Mouse (Mus musculus) ES-E14 (cell line): Measurements from ENCODE around the gene Rint1.

ENCODE experiments used
- CHD2 ChIP-seq: IDR thresholded peaks from 2 replicates; pipeline ENCODE4 v1.6.1; 2014; ENCODE audit warnings: mild to moderate bottlenecking, low read depth, low read length, inconsistent platforms
- HCFC1 ChIP-seq: IDR thresholded peaks from 2 replicates; pipeline ENCODE4 v1.6.1; 2012; ENCODE audit warnings: low read length, inconsistent platforms, borderline replicate concordance; ENCODE audit not compliant: insufficient read depth
- MAFK ChIP-seq: IDR thresholded peaks from 2 replicates; pipeline ENCODE4 v1.6.1; 2014; ENCODE audit warnings: mild to moderate bottlenecking, low read depth, low read length, inconsistent platforms; ENCODE audit not compliant: insufficient read depth
- ZC3H11A ChIP-seq: IDR thresholded peaks from 2 replicates; pipeline ENCODE4 v1.6.1; 2012; ENCODE audit warnings: low read depth, mild to moderate bottlenecking, inconsistent platforms, low read length, borderline replicate concordance
- ZNF384 ChIP-seq: IDR thresholded peaks from 2 replicates; pipeline ENCODE4 v1.6.1; 2012; ENCODE audit warnings: low read depth, low read length, inconsistent platforms

GRCm38 (mm10) chr5:23814841-23815240, 27.3 kb downstream of the Rint1 start:
- TF ChIP-seq ZC3H11A (no peak), MAFK (no peak), ZNF384 (no peak), CHD2 (no peak), HCFC1 (no peak)
